Mouse (Mus musculus) embryonic facial prominence, embryonic 14.5 days (tissue): ENCODE data around the gene Myo1g. TPM values are rescaled to one million over a fixed set of nuclear protein-coding genes. Genes with fewer than 3 reads are reported as not detected.

Experiments
- ATAC-seq: fragments of 200-750 bp; cut with Nextera tagmentation; 2 replicates; pipeline ENCODE4 v1.8.0; 2017; ENCODE audit warnings: low read depth, moderate number of reproducible peaks, moderate TSS enrichment
- DNase-seq: peaks from one replicate; pipeline ENCODE4 v3.0.0-alpha.2; 2015; ENCODE audit warnings: low spot score
- H3K27ac ChIP-seq: fragments of 300-500 bp; sonication (generic); replicated peaks from 2 replicates; pipeline ENCODE4 v1.5.1; 2014; ENCODE audit warnings: low read depth, mild to moderate bottlenecking, low read length, moderate library complexity
- H3K27me3 ChIP-seq: fragments of 300-500 bp; sonication (generic); replicated peaks from 2 replicates; pipeline ENCODE4 v1.6.1; 2014; ENCODE audit warnings: low read length; ENCODE audit not compliant: control insufficient read depth, insufficient read depth
- H3K36me3 ChIP-seq: fragments of 300-500 bp; sonication (generic); 2 replicates; pipeline ENCODE4 v1.6.1; 2014; ENCODE audit warnings: low read length, mixed read lengths; ENCODE audit not compliant: control insufficient read depth, insufficient read depth
- H3K4me1 ChIP-seq: fragments of 300-500 bp; sonication (generic); 2 replicates; pipeline ENCODE4 v1.6.1; 2014; ENCODE audit warnings: antibody characterized with exemption, low read length; ENCODE audit not compliant: control insufficient read depth, insufficient read depth
- H3K4me2 ChIP-seq: fragments of 300-500 bp; sonication (generic); 2 replicates; pipeline ENCODE4 v1.6.1; 2014; ENCODE audit warnings: low read depth, mild to moderate bottlenecking, low read length, moderate library complexity, mixed read lengths
- H3K4me3 ChIP-seq: fragments of 300-500 bp; sonication (generic); 2 replicates; pipeline ENCODE4 v1.5.1; 2014; ENCODE audit warnings: low read depth, mild to moderate bottlenecking, low read length
- H3K9ac ChIP-seq: fragments of 300-500 bp; sonication (generic); 2 replicates; pipeline ENCODE4 v1.6.1; 2014; ENCODE audit warnings: low read depth, mild to moderate bottlenecking, low read length, moderate library complexity, mixed read lengths
- H3K9me3 ChIP-seq: fragments of 300-500 bp; sonication (generic); 2 replicates; pipeline ENCODE4 v1.6.1; 2016; ENCODE audit warnings: low read length; ENCODE audit not compliant: control insufficient read depth
- WGBS: fragments of 180-500 bp; shearing (Covaris S2); extraction: QIAGEN DNeasy Blood & Tissue Kit; methylation state at CpG from one replicate; pipeline ENCODE4 v1.1.7; 2014; 5-methylcytosine and 5-hydroxymethylcytosine counted together
- polyA plus RNA-seq: library from polyadenylated mRNA; unstranded; fragments of >200 nt; fragmentation: Nextera tagmentation; extraction: Ambion mirVana; gene quantifications from 2 replicates; pipeline ENCODE4 v1.2.1, GENCODE M21; 2014

Gene Myo1g
- polyA plus RNA-seq, 1 experiment from 2014 or later: 2.4 TPM

DNA sequence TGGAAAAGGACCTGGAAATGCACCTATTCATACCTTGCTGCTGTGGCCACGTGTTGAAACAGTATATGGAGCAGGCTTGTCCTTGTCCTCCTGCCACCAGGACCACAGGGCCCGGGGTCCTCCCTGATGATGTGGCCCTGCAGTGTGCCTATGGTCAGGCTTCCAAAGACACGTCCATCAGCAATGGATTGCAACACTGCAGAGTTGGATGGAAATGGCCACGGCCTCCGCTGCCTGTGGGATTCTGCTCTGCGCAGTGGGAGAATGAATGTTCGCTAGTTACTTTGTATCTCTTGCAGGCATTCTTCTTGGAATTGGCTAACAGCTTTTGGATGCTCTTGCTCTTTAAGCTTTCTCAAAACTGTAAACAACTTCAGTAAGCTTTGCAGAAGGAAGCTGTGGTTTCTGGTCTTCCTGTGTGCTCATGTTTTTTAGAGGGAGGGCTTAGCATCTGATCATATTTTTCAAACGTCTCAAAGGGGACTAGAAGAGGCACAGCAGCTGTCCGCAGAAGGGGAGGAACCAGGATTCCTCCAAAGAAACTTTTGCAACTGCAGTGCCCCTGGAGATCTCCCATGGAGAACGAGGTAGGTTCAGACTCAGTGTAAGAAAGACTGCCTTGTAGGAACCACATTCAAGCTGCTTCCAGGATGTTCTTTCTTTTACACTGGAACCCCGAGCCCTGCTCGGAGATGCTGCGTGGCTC, 40.0 kb upstream of the Myo1g start:
- DNase-seq (peak; percentile 20), ATAC-seq (no peak)
- H3K27ac ChIP-seq: 0 out of 2 replicates have a peak overlapping the region, but pooled peaks have one; percentile 15
- H3K4me1 ChIP-seq: peaks cover 8% of the 10 kb centered on the region; the same call in 1 of the 2 replicates
- H3K4me2 ChIP-seq: no peak overlapping the region
- H3K4me3 ChIP-seq: no peak overlapping the region
- no peaks in the 10 kb centered on the region for H3K9me3 ChIP-seq
- WGBS: 76% methylated on average over 13 of the region's 13 CpGs
- peaks cover 11% of the 10 kb centered on the region for H3K36me3 ChIP-seq
- H3K9ac ChIP-seq: no peak overlapping the region
- no peaks in the 10 kb centered on the region for H3K27me3 ChIP-seq

GRCm38 (mm10) chr11:6559996-6560395, 39.2 kb upstream of the Myo1g start:
- Histone ChIP-seq H3K4me2 (no peak overlapping the region), H3K9me3 (no peaks in the 10 kb centered on the region), H3K36me3 (peaks cover 11% of the 10 kb centered on the region), H3K4me1 (peaks cover 8% of the 10 kb centered on the region; the same call in 1 of the 2 replicates), H3K9ac (no peak overlapping the region), H3K4me3 (no peak overlapping the region), H3K27me3 (no peaks in the 10 kb centered on the region), H3K27ac (no peak overlapping the region)
- ATAC-seq (no peak), DNase-seq (no peak)
- WGBS: 94% methylated on average over 2 of the region's 2 CpGs

DNA sequence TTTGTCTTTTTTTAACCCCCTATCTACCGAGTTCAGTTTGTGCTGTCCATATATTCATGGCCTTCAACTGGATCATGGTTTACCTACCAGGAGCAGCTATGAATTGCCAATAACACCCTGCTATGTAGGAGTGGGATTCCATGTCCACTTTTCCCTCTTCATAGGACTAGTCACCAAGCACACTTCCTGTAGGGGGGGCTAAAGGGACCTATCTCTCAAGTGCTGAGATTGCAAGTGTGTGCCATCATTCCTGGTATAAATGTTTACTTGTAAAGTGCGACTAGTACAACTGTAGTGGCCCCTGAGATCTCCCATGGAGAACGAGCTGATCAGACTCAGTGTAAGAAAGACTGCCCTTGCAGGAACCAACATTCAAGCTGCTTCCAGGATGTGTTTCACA, 37.5 kb upstream of the Myo1g start:
- Histone ChIP-seq H3K9ac (no peak overlapping the region), H3K4me1 (peaks cover 8% of the 10 kb centered on the region; the same call in 1 of the 2 replicates), H3K27ac (no peak overlapping the region), H3K36me3 (peaks cover 11% of the 10 kb centered on the region; the same call in 1 of the 2 replicates), H3K9me3 (no peaks in the 10 kb centered on the region), H3K4me2 (no peak overlapping the region), H3K27me3 (no peaks in the 10 kb centered on the region), H3K4me3 (no peak overlapping the region)
- DNase-seq (no peak), ATAC-seq (no peak)
- 88% methylated on average over 3 of the region's 3 CpGs for WGBS

DNA sequence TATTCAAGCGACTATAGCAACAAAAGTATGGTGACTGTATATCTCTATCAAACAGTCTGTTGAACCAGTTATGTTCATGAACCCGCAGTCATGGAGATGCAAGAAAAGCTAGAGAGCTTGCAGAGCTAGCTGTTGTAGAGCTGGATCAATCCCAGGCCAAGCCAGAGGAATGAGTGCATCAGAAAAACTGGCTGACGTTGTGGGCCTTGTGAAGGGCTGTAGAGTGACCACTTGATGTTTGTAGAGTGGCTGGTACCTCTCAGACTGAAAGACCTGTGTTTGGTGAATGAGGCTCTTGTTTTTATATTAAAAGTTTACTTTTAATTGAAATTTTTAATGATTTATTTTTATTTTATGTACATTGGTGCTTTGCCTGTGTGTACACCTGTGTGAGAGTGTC, 29.4 kb upstream of the Myo1g start:
- 0 out of 2 replicates have a peak, but pooled peaks cover 9% of the 10 kb centered on the region for H3K36me3 ChIP-seq
- WGBS: 94% methylated on average over 3 of the region's 3 CpGs
- no peaks in the 10 kb centered on the region for H3K9me3 ChIP-seq
- H3K27me3 ChIP-seq: no peaks in the 10 kb centered on the region
- peaks cover 8% of the 10 kb centered on the region for H3K4me1 ChIP-seq
- ATAC-seq (no peak), DNase-seq (no peak)
- H3K4me3 ChIP-seq: no peak overlapping the region
- H3K9ac ChIP-seq: no peak overlapping the region
- no peak overlapping the region for H3K27ac ChIP-seq
- no peak overlapping the region for H3K4me2 ChIP-seq

- no peak overlapping the region for H3K27ac ChIP-seq
- no peaks in the 10 kb centered on the region for H3K27me3 ChIP-seq
- no peak overlapping the region for H3K4me3 ChIP-seq
- 0 out of 2 replicates have a peak, but pooled peaks cover 9% of the 10 kb centered on the region for H3K36me3 ChIP-seq
- H3K9ac ChIP-seq: no peak overlapping the region
- H3K9me3 ChIP-seq: no peaks in the 10 kb centered on the region
- H3K4me1 ChIP-seq: peaks cover 8% of the 10 kb centered on the region
- no peak for ATAC-seq
- H3K4me2 ChIP-seq: no peak overlapping the region
- no peak for DNase-seq
- WGBS: 93% methylated on average over 2 of the region's 2 CpGs
Measured at GRCm38 (mm10) chr11:6549770-6550169, 29.0 kb upstream of the Myo1g start.

DNA sequence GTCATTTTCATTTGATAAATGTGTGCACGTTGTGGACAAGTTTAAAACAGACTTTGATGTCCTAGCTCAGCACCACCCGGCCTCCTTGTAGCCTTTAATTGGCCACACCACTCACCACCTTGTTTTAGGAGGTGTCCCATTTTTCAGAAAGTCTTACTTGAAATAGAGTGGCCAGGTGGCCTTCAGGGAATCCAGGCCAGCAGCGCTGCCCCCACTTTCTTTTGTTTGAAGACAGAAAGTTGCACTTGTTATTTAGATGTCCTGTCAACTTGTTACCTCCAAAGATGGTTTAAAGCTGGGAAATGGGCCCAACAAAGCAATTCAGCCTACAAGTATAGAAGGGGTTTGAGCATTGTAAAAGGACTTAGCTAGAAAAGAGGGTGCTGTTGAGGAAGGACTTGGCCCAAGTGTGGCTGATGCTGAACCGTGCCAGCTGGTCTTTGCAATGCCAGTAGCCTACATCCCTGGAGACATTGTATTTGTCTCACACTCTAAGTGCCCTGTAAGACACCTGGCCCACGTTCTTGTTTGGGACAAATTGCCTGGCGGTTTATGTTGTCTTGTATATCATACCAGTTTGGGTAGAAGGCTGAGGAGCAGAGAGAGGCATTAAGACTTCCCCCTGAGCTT, 27.0 kb upstream of the Myo1g start:
- Histone ChIP-seq H3K4me1 (peaks cover 8% of the 10 kb centered on the region), H3K4me2 (peak overlapping the region; percentile 82), H3K4me3 (peak overlapping the region; percentile 79), H3K9ac (peak overlapping the region; percentile 90), H3K36me3 (0 out of 2 replicates have a peak, but pooled peaks cover 5% of the 10 kb centered on the region), H3K27ac (peak overlapping the region; percentile 98), H3K9me3 (no peaks in the 10 kb centered on the region), H3K27me3 (no peaks in the 10 kb centered on the region)
- DNase-seq (no peak), ATAC-seq (no peak)
- WGBS: 26% methylated on average over 6 of the region's 6 CpGs

DNA sequence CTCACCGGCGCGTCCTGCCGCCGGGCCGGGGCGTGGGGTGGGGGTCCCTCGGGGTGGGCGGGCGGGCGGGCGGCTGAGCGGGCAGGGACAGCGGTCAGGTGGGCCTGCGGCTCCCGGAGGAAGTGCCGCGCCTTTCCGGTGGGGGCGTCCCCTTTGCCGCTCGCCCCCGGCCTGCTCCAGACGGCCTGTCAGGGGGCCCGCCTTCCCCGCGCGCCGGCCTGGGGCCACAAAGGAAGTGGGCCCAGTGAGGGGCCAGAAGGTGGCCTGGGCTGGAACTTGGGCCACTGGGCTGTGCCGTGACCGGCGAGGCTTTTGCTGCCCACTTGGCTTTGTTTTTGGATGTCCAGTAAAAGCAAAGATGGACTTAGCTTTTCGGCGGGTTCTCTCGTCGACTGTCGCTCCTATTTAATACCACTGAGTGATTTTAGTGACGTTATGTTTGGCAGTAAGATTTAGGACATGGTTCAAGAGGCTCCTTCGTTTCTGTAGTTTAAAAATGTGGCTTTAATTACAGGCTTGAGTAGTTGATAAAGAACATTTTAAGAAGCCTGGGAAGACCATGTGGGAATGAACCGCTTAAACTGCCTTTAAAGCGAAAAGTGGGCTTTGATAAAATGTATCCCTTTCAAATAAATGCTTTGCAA, 26.4 kb upstream of the Myo1g start:
- WGBS: under 1% methylated on average over 15 of the region's 41 CpGs
- Histone ChIP-seq H3K9ac (peak overlapping the region; percentile 90), H3K4me3 (peak overlapping the region; percentile 79), H3K4me2 (peak overlapping the region; percentile 82), H3K27ac (peak overlapping the region; percentile 98), H3K9me3 (no peaks in the 10 kb centered on the region), H3K36me3 (0 out of 2 replicates have a peak, but pooled peaks cover 5% of the 10 kb centered on the region), H3K27me3 (no peaks in the 10 kb centered on the region), H3K4me1 (peaks cover 8% of the 10 kb centered on the region)
- ATAC-seq (peak; percentile 60), DNase-seq (peak; percentile 75)

GRCm38 (mm10) chr11:6546205-6547013, 25.6 kb upstream of the Myo1g start, which contains the start of gene Ccm2:
Gene Ccm2, plus strand, starts transcription at chr11:6546887.
- H3K4me3 ChIP-seq: peak within 1 kb of the TSS; percentile 79
- H3K36me3 ChIP-seq: no peaks in the 10 kb centered on the region
- no peaks in the 10 kb centered on the region for H3K27me3 ChIP-seq
- DNase-seq (peak; percentile 98), ATAC-seq (peak; percentile 96)
- peak within 1 kb of the TSS; percentile 82 for H3K4me2 ChIP-seq
- no peaks in the 10 kb centered on the region for H3K9me3 ChIP-seq
- under 1% methylated on average over 24 of the region's 57 CpGs for WGBS
- H3K27ac ChIP-seq: peak within 1 kb of the TSS; percentile 98
- H3K9ac ChIP-seq: peak within 1 kb of the TSS; percentile 90
- peaks cover 8% of the 10 kb centered on the region for H3K4me1 ChIP-seq
